Mouse (Mus musculus): ENCODE data around the gene Psmf1. TPM values are rescaled to one million over a fixed set of nuclear protein-coding genes. Genes with fewer than 3 reads are reported as not detected.
A peak's percentile ranks its signal among the peaks of the same experiment; 100 is the strongest.

Gene Psmf1
- polyA plus RNA-seq, 1 experiment from 2014 or later, result 17.9 TPM

- Histone ChIP-seq H3K27ac (no peak overlapping the region), H3K79me2 (ENCODE audit: inconsistent target) (peaks cover 28% of the 10 kb centered on the region), H3K4me3 (ENCODE audit: inconsistent target) (no peak overlapping the region), H3K36me3 (ENCODE audit: inconsistent target) (no peaks in the 10 kb centered on the region)
- 82% methylated on average over 6 of the region's 6 CpGs for WGBS (ENCODE audit: missing documents)
These were observed 921 bp downstream of the Psmf1 start for GRCm38 (mm10) chr2:151742850-151743679.

- Histone ChIP-seq H3K27ac (no peak overlapping the region), H3K36me3 (ENCODE audit: inconsistent target) (no peaks in the 10 kb centered on the region), H3K79me2 (ENCODE audit: inconsistent target) (peaks cover 38% of the 10 kb centered on the region), H3K4me3 (ENCODE audit: inconsistent target) (no peak overlapping the region)
- 100% methylated on average over 1 of the region's 1 CpGs for WGBS (ENCODE audit: missing documents)
These were observed 1.9 kb downstream of the Psmf1 start for GRCm38 (mm10) chr2:151742084-151742483.

- H3K27ac ChIP-seq, result no peak overlapping the region
- H3K4me3 ChIP-seq (ENCODE audit: inconsistent target), result peak overlapping the region; percentile 75
- no peaks in the 10 kb centered on the region for H3K36me3 ChIP-seq (ENCODE audit: inconsistent target)
- peaks cover 45% of the 10 kb centered on the region for H3K79me2 ChIP-seq (ENCODE audit: inconsistent target)
- under 1% methylated on average over 60 of the region's 61 CpGs for WGBS (ENCODE audit: missing documents)
These were observed 3.1 kb downstream of the Psmf1 start for GRCm38 (mm10) chr2:151740741-151741526.

GRCm38 (mm10) chr2:151739505-151739904 is 4.5 kb downstream of the Psmf1 start:
- Histone ChIP-seq H3K79me2 (ENCODE audit: inconsistent target) (peaks cover 45% of the 10 kb centered on the region), H3K36me3 (ENCODE audit: inconsistent target) (peaks cover 7% of the 10 kb centered on the region), H3K4me3 (ENCODE audit: inconsistent target) (no peak overlapping the region), H3K27ac (no peak overlapping the region)
- WGBS (ENCODE audit: missing documents), result 86% methylated on average over 7 of the region's 7 CpGs

GRCm38 (mm10) chr2:151739081-151739480 is 4.9 kb downstream of the Psmf1 start:
- WGBS (ENCODE audit: missing documents), result 90% methylated on average over 3 of the region's 3 CpGs
- H3K27ac ChIP-seq, result no peak overlapping the region
- H3K79me2 ChIP-seq (ENCODE audit: inconsistent target), result peaks cover 45% of the 10 kb centered on the region
- peaks cover 11% of the 10 kb centered on the region for H3K36me3 ChIP-seq (ENCODE audit: inconsistent target)
- no peak overlapping the region for H3K4me3 ChIP-seq (ENCODE audit: inconsistent target)

- H3K79me2 ChIP-seq (ENCODE audit: inconsistent target), result peaks cover 45% of the 10 kb centered on the region
- peaks cover 18% of the 10 kb centered on the region for H3K36me3 ChIP-seq (ENCODE audit: inconsistent target)
- WGBS (ENCODE audit: missing documents), result 90% methylated on average over 4 of the region's 4 CpGs
- no peak overlapping the region for H3K27ac ChIP-seq
- no peak overlapping the region for H3K4me3 ChIP-seq (ENCODE audit: inconsistent target)
These were observed 5.5 kb downstream of the Psmf1 start for GRCm38 (mm10) chr2:151738460-151738859.

- Histone ChIP-seq H3K36me3 (ENCODE audit: inconsistent target) (peaks cover 25% of the 10 kb centered on the region), H3K79me2 (ENCODE audit: inconsistent target) (peaks cover 40% of the 10 kb centered on the region)
- 99% methylated on average over 6 of the region's 6 CpGs for WGBS (ENCODE audit: missing documents)
These were observed 8.6 kb downstream of the Psmf1 start for GRCm38 (mm10) chr2:151735422-151735821.

GRCm38 (mm10) chr2:151733151-151733865 is 10.7 kb downstream of the Psmf1 start:
- H3K4me3 ChIP-seq (ENCODE audit: inconsistent target), result no peak overlapping the region
- peaks cover 46% of the 10 kb centered on the region for H3K36me3 ChIP-seq (ENCODE audit: inconsistent target)
- H3K27ac ChIP-seq, result no peak overlapping the region
- WGBS (ENCODE audit: missing documents), result 95% methylated on average over 8 of the region's 8 CpGs
- H3K79me2 ChIP-seq (ENCODE audit: inconsistent target), result peaks cover 19% of the 10 kb centered on the region; the same call in 1 of the 2 replicates

More at GRCm38 (mm10) chr2:151735422-151735821, 8.6 kb downstream of the Psmf1 start:
- no peak overlapping the region for H3K4me3 ChIP-seq (ENCODE audit: inconsistent target)
- H3K27ac ChIP-seq, result no peak overlapping the region

GRCm38 (mm10) chr2:151724094-151724493 is 19.9 kb downstream of the Psmf1 start:
- H3K36me3 ChIP-seq (ENCODE audit: inconsistent target), result peaks cover 57% of the 10 kb centered on the region
- no peak overlapping the region for H3K4me3 ChIP-seq (ENCODE audit: inconsistent target)
- 90% methylated on average over 2 of the region's 2 CpGs for WGBS (ENCODE audit: missing documents)
- no peak overlapping the region for H3K27ac ChIP-seq
- H3K79me2 ChIP-seq (ENCODE audit: inconsistent target), result no peaks in the 10 kb centered on the region

GRCm38 (mm10) chr2:151716318-151717055 is 27.5 kb downstream of the Psmf1 start:
- H3K4me3 ChIP-seq (ENCODE audit: inconsistent target), result no peak overlapping the region
- H3K36me3 ChIP-seq (ENCODE audit: inconsistent target), result peaks cover 39% of the 10 kb centered on the region
- 100% methylated on average over 2 of the region's 2 CpGs for WGBS (ENCODE audit: missing documents)

GRCm38 (mm10) chr2:151715526-151715925 is 28.5 kb downstream of the Psmf1 start:
- Histone ChIP-seq H3K79me2 (ENCODE audit: inconsistent target) (no peaks in the 10 kb centered on the region), H3K36me3 (ENCODE audit: inconsistent target) (peaks cover 33% of the 10 kb centered on the region), H3K4me3 (ENCODE audit: inconsistent target) (no peak overlapping the region), H3K27ac (no peak overlapping the region)
- 90% methylated on average over 4 of the region's 4 CpGs for WGBS (ENCODE audit: missing documents)

More at GRCm38 (mm10) chr2:151716318-151717055, 27.5 kb downstream of the Psmf1 start:
- no peaks in the 10 kb centered on the region for H3K79me2 ChIP-seq (ENCODE audit: inconsistent target)
- H3K27ac ChIP-seq, result no peak overlapping the region

GRCm38 (mm10) chr2:151712647-151713046 is 31.3 kb downstream of the Psmf1 start:
- no peak overlapping the region for H3K4me3 ChIP-seq (ENCODE audit: inconsistent target)
- peaks cover 9% of the 10 kb centered on the region for H3K36me3 ChIP-seq (ENCODE audit: inconsistent target)
- H3K27ac ChIP-seq, result no peak overlapping the region
- H3K79me2 ChIP-seq (ENCODE audit: inconsistent target), result no peaks in the 10 kb centered on the region
- WGBS (ENCODE audit: missing documents), result 42% methylated on average over 3 of the region's 3 CpGs

- Histone ChIP-seq H3K4me3 (ENCODE audit: inconsistent target) (no peak overlapping the region), H3K36me3 (ENCODE audit: inconsistent target) (no peaks in the 10 kb centered on the region), H3K79me2 (ENCODE audit: inconsistent target) (no peaks in the 10 kb centered on the region), H3K27ac (no peak overlapping the region)
- 6% methylated on average over 13 of the region's 17 CpGs for WGBS (ENCODE audit: missing documents)
These were observed 41.2 kb downstream of the Psmf1 start for GRCm38 (mm10) chr2:151702851-151703190.
